Mouse (Mus musculus) embryonic fibroblast, embryonic 13.5 days (primary cell): ENCODE measurements around the gene Ctxn1.

ENCODE experiments used
- CTCF ChIP-seq: IDR thresholded peaks from 2 replicates; pipeline ENCODE4 v1.5.1; 2011; ENCODE audit warnings: mild to moderate bottlenecking, control low read depth, low read length, moderate library complexity, borderline replicate concordance; ENCODE audit not compliant: insufficient read depth
- POLR2A ChIP-seq: IDR thresholded peaks from 2 replicates; pipeline ENCODE4 v1.6.1; 2011; ENCODE audit warnings: low read depth, mild to moderate bottlenecking, control low read depth, low read length, moderate library complexity

GRCm38 (mm10) chr8:4230612-4231351 lies 28.3 kb downstream of the Ctxn1 start:
- TF ChIP-seq CTCF (no peak), POLR2A (no peak)
